Comparison of ENCODE assay signal across 9 mouse cellular contexts in genomic region chr12:83770418-83771256, GRCm38 (mm10). TPM values are rescaled to one million over a fixed set of nuclear protein-coding genes. Genes with fewer than 3 reads are reported as not detected.
DNase-seq lines count a peak whose midpoint lies in the region; ATAC-seq lines count a peak whose summit lies in the region.
"Had no signal": no experiment of that assay in that cellular context is flagged by ENCODE, and none has a peak within 500 bp of the region (broad histone marks: within the 10 kb centered on the region; RNA-seq: fewer than 3 reads in every experiment).

No protein-coding gene starts in this region.

- H3K4me1 ChIP-seq in heart, embryonic 16.5 days (ENCODE audit: control insufficient read depth, insufficient read depth, low read length): peaks cover 12% of the 10 kb centered on the region
- peaks cover 25% of the 10 kb centered on the region for H3K4me1 ChIP-seq in stomach, embryonic 16.5 days (ENCODE audit: control insufficient read depth, insufficient read depth, low read length)

- WGBS in heart, embryonic 16.5 days: 5% methylated on average over 25 of the region's 25 CpGs
- 8% methylated on average over 25 of the region's 25 CpGs for WGBS in stomach, embryonic 16.5 days

- H3K4me2 ChIP-seq in heart, embryonic 16.5 days (ENCODE audit: low read depth, low read length): peak overlapping the region; percentile 64
- peak overlapping the region; percentile 51 for H3K4me2 ChIP-seq in stomach, embryonic 16.5 days (ENCODE audit: low read depth, low read length)

- H3K27me3 ChIP-seq in heart, embryonic 16.5 days (ENCODE audit: control insufficient read depth, insufficient read depth, low read length): peaks cover 5% of the 10 kb centered on the region
- no peaks in the 10 kb centered on the region for H3K27me3 ChIP-seq in stomach, embryonic 16.5 days (ENCODE audit: control insufficient read depth, insufficient read depth, low read length)

- H3K27ac ChIP-seq in heart, embryonic 16.5 days (ENCODE audit: low read length): peak overlapping the region; percentile 37; the same call in 1 of the 2 replicates
- peak overlapping the region; percentile 33; the same call in 1 of the 2 replicates for H3K27ac ChIP-seq in stomach, embryonic 16.5 days (ENCODE audit: low read length)
- H3K27ac ChIP-seq: macrophage had no signal

- peak overlapping the region; percentile 32 for H3K4me3 ChIP-seq in heart, embryonic 16.5 days (ENCODE audit: low read length)
- H3K4me3 ChIP-seq in stomach, embryonic 16.5 days (replicated peaks; ENCODE audit: low read length): peak overlapping the region; percentile 14; the same call in 1 of the 2 replicates

- ATAC-seq in heart, embryonic 16.5 days (replicated peaks; ENCODE audit: extremely low read depth, insufficient read depth, low FRiP score): peak; percentile 47; the same call in 1 of the 2 replicates
- 0 out of 2 replicates have a peak, but pooled peaks have one; percentile 33 for ATAC-seq in megakaryocyte, adult 5-6 weeks (ENCODE audit: poor library complexity, severe bottlenecking)
- peak; percentile 38; the same call in 1 of the 2 replicates for ATAC-seq in stomach, embryonic 16.5 days (ENCODE audit: insufficient read depth, low FRiP score)

- no peaks in the 10 kb centered on the region for H3K9me3 ChIP-seq in heart, embryonic 16.5 days (replicated peaks; ENCODE audit: control insufficient read depth, low read length)
- no peaks in the 10 kb centered on the region for H3K9me3 ChIP-seq in stomach, embryonic 16.5 days (replicated peaks; ENCODE audit: control insufficient read depth, low read length)

- peak overlapping the region; percentile 46; the same call in 1 of the 2 replicates for H3K9ac ChIP-seq in heart, embryonic 16.5 days (ENCODE audit: low read length)
- peak overlapping the region; percentile 54 for H3K9ac ChIP-seq in stomach, embryonic 16.5 days (ENCODE audit: low read length)

- peak; percentile 84 to 89 for DNase-seq in cerebellum, postnatal 10 days
- DNase-seq in cerebellum, adult 11-12 months: no peak
- DNase-seq in MEL-GATA-1-ER (ENCODE audit: extremely low read depth, low read depth): peak; percentile 33
- peak; percentile 57 for DNase-seq in embryo, embryonic 11.5 days (ENCODE audit: low read depth, low spot score)
- DNase-seq in kidney, postnatal 10 days: peak; percentile 92

- no peaks in the 10 kb centered on the region for H3K36me3 ChIP-seq in heart, embryonic 16.5 days (ENCODE audit: control insufficient read depth, insufficient read depth)
- H3K36me3 ChIP-seq in stomach, embryonic 16.5 days (ENCODE audit: control insufficient read depth, insufficient read depth, low read length): no peaks in the 10 kb centered on the region

RNA-seq across cellular contexts. Expression of gene Papln, which starts 7.2 kb away (rescaled TPM):
- polyA plus RNA-seq in heart, embryonic 16.5 days (2015; fragmentation: Nextera tagmentation; extraction: Ambion mirVana): 0.88 and 1.1 TPM in 2 replicates
- not detected in 2 replicates for total RNA-seq in megakaryocyte, adult 5-6 weeks (2015)
- not detected in 2 replicates for total RNA-seq in megakaryocyte, adult 5-6 weeks (2017)
- 4.3 and 4.9 TPM in 2 replicates for polyA plus RNA-seq in stomach, embryonic 16.5 days (2015; fragmentation: Nextera tagmentation; extraction: Ambion mirVana)
- polyA plus RNA-seq: macrophage had no signal
